Mouse (Mus musculus): ENCODE measurements at regions not wholly inside any gene's neighbourhood (a gene's known extent, or its start where the extent isn't known, plus 50 kb on each side); places are given as distances from the start of the nearest gene placed in this dataset.

- no peak for TF ChIP-seq ZC3H11A (IDR thresholded peaks at IDR 0.05; ENCODE audit: borderline replicate concordance, low read depth, low read length)
- no peak for TF ChIP-seq HCFC1 (IDR thresholded peaks at IDR 0.05; ENCODE audit: borderline replicate concordance, insufficient read depth, low read length)
- no peak for TF ChIP-seq MAFK (IDR thresholded peaks at IDR 0.05; ENCODE audit: insufficient read depth, low read depth, low read length)
- no peak for TF ChIP-seq CHD2 (IDR thresholded peaks at IDR 0.05; ENCODE audit: low read depth, low read length)
Observed at GRCm38 (mm10) chr14:25138485-25138884, 320.5 kb upstream of the Zmiz1 start.
